Mouse (Mus musculus): ENCODE data around the gene Olfr523. TPM values are rescaled to one million over a fixed set of nuclear protein-coding genes. Genes with fewer than 3 reads are reported as not detected.

Gene Olfr523
- polyA plus RNA-seq, 1 experiment, result not detected

DNA sequence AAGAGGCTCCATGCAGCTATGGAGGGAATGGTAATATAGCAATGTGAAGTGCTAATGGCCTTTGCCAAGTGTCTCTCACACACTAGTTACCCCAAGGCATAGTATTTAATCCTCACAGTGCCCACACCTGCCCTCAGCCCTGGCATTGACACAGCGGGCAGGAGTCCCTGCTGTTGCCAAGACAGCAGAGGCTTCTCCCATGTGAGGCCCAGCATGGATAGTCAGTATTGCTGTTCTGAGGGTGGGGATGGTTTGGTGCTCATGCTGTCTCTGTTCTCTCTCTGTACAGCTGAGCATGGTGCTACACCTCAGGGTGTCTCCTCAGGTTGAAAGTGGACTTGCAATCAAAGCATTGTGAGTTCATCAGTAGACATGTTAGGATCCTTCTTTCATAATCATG is 17.4 kb downstream of the Olfr523 start:
- TF ChIP-seq POLR2A (IDR thresholded peaks at IDR 0.05; ENCODE audit: low read depth, low read length), result no peak
- TF ChIP-seq CTCF (IDR thresholded peaks at IDR 0.05; ENCODE audit: borderline replicate concordance, insufficient read depth, low read length), result no peak
- no peak overlapping the region for H3K4me3 ChIP-seq (ENCODE audit: insufficient read depth, low read length)

GRCm38 (mm10) chr7:140192445-140192844 is 19.4 kb downstream of the Olfr523 start:
- TF ChIP-seq CTCF (IDR thresholded peaks at IDR 0.05; ENCODE audit: borderline replicate concordance, insufficient read depth, low read length) (no peak), POLR2A (IDR thresholded peaks at IDR 0.05; ENCODE audit: low read depth, low read length) (no peak)
- no peak overlapping the region for H3K4me3 ChIP-seq (ENCODE audit: insufficient read depth, low read length)
- H3K4me1 ChIP-seq (ENCODE audit: control insufficient read depth, insufficient read depth, low read length), result no peaks in the 10 kb centered on the region
- no peak overlapping the region for H3K27ac ChIP-seq (ENCODE audit: insufficient read depth, low read length)

More for the DNA sequence above, 17.4 kb downstream of the Olfr523 start:
- Histone ChIP-seq H3K27ac (ENCODE audit: insufficient read depth, low read length) (no peak overlapping the region), H3K4me1 (ENCODE audit: control insufficient read depth, insufficient read depth, low read length) (no peaks in the 10 kb centered on the region)

- Histone ChIP-seq H3K4me3 (ENCODE audit: insufficient read depth, low read length) (no peak overlapping the region), H3K27ac (ENCODE audit: insufficient read depth, low read length) (no peak overlapping the region), H3K4me1 (ENCODE audit: control insufficient read depth, insufficient read depth, low read length) (no peaks in the 10 kb centered on the region)
- no peak for TF ChIP-seq CTCF (IDR thresholded peaks at IDR 0.05; ENCODE audit: borderline replicate concordance, insufficient read depth, low read length)
- TF ChIP-seq POLR2A (IDR thresholded peaks at IDR 0.05; ENCODE audit: low read depth, low read length), result no peak
These were observed 19.8 kb downstream of the Olfr523 start for GRCm38 (mm10) chr7:140192851-140193250.

DNA sequence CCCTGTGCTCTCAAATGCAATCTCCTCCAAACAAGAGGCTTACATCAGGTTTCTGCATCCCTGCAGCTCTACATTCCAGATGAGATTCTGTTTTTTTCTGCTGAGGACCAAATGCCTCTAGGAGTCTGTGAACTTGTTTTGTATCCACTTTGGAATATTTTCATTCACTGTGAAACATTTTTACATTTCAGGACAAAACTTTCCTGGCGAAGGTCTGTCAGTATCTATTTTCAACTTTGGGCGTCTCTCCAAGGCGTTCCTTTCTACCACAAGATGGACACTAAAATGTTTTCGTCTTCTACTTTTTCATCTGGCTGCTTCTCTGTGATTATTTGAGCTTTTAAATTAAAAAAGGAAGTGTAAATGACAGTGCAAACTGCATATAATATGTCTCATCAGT is 21.0 kb downstream of the Olfr523 start:
- Histone ChIP-seq H3K27ac (ENCODE audit: insufficient read depth, low read length) (no peak overlapping the region), H3K4me3 (ENCODE audit: insufficient read depth, low read length) (no peak overlapping the region), H3K4me1 (ENCODE audit: control insufficient read depth, insufficient read depth, low read length) (no peaks in the 10 kb centered on the region)
- TF ChIP-seq POLR2A (IDR thresholded peaks at IDR 0.05; ENCODE audit: low read depth, low read length) (no peak), CTCF (IDR thresholded peaks at IDR 0.05; ENCODE audit: borderline replicate concordance, insufficient read depth, low read length) (no peak)

GRCm38 (mm10) chr7:140196002-140196401 is 23.0 kb downstream of the Olfr523 start:
- TF ChIP-seq POLR2A (IDR thresholded peaks at IDR 0.05; ENCODE audit: low read depth, low read length) (no peak), CTCF (IDR thresholded peaks at IDR 0.05; ENCODE audit: borderline replicate concordance, insufficient read depth, low read length) (no peak)
- no peak overlapping the region for H3K4me3 ChIP-seq (ENCODE audit: insufficient read depth, low read length)
- no peak overlapping the region for H3K27ac ChIP-seq (ENCODE audit: insufficient read depth, low read length)
- no peaks in the 10 kb centered on the region for H3K4me1 ChIP-seq (ENCODE audit: control insufficient read depth, insufficient read depth, low read length)

DNA sequence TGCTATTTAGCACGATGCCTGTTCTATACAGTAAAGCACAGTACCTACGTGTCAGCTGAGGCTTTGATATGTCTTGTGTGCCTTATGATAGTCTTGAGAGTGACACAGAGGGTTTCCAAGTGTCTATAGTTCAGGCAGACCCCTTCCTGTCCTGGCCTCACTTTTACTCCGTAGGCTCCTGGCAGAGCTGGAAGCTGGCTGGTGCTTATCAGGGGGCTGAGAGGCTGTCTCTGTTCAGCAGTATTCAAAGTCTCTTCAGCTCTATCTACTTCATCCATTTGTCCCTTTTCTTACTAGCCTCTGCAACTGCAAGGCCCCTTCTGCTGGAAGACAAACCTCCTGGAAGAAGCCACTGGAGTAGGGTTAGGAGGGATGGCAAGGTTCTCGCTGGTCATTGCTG is 28.1 kb downstream of the Olfr523 start:
- no peak overlapping the region for H3K4me3 ChIP-seq (ENCODE audit: insufficient read depth, low read length)
- TF ChIP-seq CTCF (IDR thresholded peaks at IDR 0.05; ENCODE audit: borderline replicate concordance, insufficient read depth, low read length) (no peak), POLR2A (IDR thresholded peaks at IDR 0.05; ENCODE audit: low read depth, low read length) (no peak)
- H3K4me1 ChIP-seq (ENCODE audit: control insufficient read depth, insufficient read depth, low read length), result no peaks in the 10 kb centered on the region
- no peak overlapping the region for H3K27ac ChIP-seq (ENCODE audit: insufficient read depth, low read length)

DNA sequence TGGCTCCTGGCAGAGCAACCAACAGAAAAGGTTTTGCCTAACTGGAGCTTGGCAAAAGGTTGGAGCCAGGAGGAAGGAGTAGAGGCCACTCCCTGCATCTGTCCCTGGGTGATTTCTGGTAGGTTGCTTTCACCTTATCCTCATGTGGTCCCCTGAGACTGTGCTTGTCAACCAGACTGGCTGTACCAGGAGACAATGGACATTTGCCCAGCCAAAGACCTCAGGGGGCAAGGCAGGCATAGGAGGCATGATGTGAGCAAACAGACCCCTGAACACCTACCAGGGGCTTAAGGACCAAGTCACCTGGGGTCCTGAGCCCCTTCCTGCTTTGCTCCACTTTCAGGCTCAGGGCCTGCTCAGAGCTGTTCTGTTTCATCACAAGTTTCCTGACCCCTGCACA is 32.8 kb downstream of the Olfr523 start, which contains the start of gene Olfr524:
Olfr524 (minus strand) TSS at position 101 of the 400 bp plus-strand sequence.
- no peak within 1 kb of the TSS for H3K4me3 ChIP-seq (ENCODE audit: insufficient read depth, low read length)
- no peak for TF ChIP-seq CTCF (IDR thresholded peaks at IDR 0.05; ENCODE audit: borderline replicate concordance, insufficient read depth, low read length)
- TF ChIP-seq POLR2A (IDR thresholded peaks at IDR 0.05; ENCODE audit: low read depth, low read length), result no peak
- no peak within 1 kb of the TSS for H3K27ac ChIP-seq (ENCODE audit: insufficient read depth, low read length)
- H3K4me1 ChIP-seq (ENCODE audit: control insufficient read depth, insufficient read depth, low read length), result no peaks in the 10 kb centered on the region

DNA sequence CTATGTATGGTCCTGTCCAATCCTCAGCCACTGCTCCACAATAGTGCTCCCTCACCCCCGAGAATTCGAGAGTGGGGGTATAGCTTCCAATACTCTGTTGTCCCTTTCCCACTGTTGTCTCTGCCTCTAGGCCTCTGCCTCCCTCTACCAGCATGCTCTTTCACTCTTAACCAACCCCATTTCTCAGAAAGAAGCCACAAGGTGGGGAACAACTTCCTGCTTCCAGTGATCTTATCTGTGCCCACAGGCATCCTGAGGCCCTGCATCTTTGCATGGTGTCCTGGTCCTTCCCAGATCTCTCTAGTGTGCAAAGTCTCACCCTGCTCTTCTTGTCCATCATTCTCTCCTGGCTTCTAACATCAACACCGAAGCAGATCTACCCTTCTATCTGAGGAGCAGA is 33.9 kb downstream of the Olfr523 start:
- Histone ChIP-seq H3K4me3 (ENCODE audit: insufficient read depth, low read length) (no peak overlapping the region), H3K4me1 (ENCODE audit: control insufficient read depth, insufficient read depth, low read length) (no peaks in the 10 kb centered on the region), H3K27ac (ENCODE audit: insufficient read depth, low read length) (no peak overlapping the region)
- no peak for TF ChIP-seq CTCF (IDR thresholded peaks at IDR 0.05; ENCODE audit: borderline replicate concordance, insufficient read depth, low read length)
- TF ChIP-seq POLR2A (IDR thresholded peaks at IDR 0.05; ENCODE audit: low read depth, low read length), result no peak

- TF ChIP-seq CTCF (IDR thresholded peaks at IDR 0.05; ENCODE audit: borderline replicate concordance, insufficient read depth, low read length), result no peak
- TF ChIP-seq POLR2A (IDR thresholded peaks at IDR 0.05; ENCODE audit: low read depth, low read length), result no peak
- Histone ChIP-seq H3K4me3 (ENCODE audit: insufficient read depth, low read length) (no peak overlapping the region), H3K4me1 (ENCODE audit: control insufficient read depth, insufficient read depth, low read length) (no peaks in the 10 kb centered on the region), H3K27ac (ENCODE audit: insufficient read depth, low read length) (no peak overlapping the region)
These were observed 35.1 kb downstream of the Olfr523 start for GRCm38 (mm10) chr7:140208153-140208552.

DNA sequence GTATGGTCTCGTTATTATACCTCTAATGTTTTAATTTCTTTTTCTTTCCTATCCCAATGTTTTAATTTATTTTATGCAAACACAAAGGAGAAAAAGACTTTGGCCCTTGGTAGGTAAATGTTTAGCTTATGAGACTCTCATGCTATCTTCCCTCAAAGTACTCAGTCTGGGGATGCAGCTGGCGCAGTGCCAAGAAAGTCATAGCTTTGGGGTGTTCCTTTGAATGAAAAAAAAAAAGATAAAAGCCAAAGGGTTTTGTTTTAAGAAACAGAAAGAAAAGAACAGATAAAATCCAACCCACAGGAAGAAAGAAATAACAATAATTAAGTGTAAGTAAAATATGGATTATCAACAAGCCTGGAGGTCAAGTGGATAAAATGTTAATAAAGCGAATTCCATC is 35.7 kb downstream of the Olfr523 start:
- Histone ChIP-seq H3K27ac (ENCODE audit: insufficient read depth, low read length) (no peak overlapping the region), H3K4me3 (ENCODE audit: insufficient read depth, low read length) (no peak overlapping the region), H3K4me1 (ENCODE audit: control insufficient read depth, insufficient read depth, low read length) (no peaks in the 10 kb centered on the region)
- TF ChIP-seq POLR2A (IDR thresholded peaks at IDR 0.05; ENCODE audit: low read depth, low read length), result no peak
- TF ChIP-seq CTCF (IDR thresholded peaks at IDR 0.05; ENCODE audit: borderline replicate concordance, insufficient read depth, low read length), result no peak

DNA sequence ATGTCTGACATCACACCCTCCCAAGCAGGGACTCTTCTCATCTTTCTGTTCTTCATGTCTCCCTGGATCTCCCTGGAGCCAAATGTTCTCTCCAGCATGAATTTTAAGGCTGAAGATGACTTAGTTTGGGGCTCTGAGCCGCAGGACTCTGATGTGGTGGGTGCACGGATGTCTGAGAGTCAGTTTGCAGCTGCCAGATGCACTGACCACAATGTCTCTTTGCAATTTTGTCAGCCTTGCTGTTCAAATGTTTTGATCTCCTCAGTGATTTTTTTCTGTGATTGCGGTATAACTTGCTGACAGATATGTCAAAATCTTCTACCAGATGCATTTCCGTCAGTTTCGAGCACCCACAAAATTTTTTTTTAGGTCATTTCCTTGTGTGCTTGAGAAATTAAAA is 40.8 kb downstream of the Olfr523 start:
- TF ChIP-seq POLR2A (IDR thresholded peaks at IDR 0.05; ENCODE audit: low read depth, low read length), result no peak
- TF ChIP-seq CTCF (IDR thresholded peaks at IDR 0.05; ENCODE audit: borderline replicate concordance, insufficient read depth, low read length), result no peak
- no peak overlapping the region for H3K27ac ChIP-seq (ENCODE audit: insufficient read depth, low read length)
- no peak overlapping the region for H3K4me3 ChIP-seq (ENCODE audit: insufficient read depth, low read length)
- no peaks in the 10 kb centered on the region for H3K4me1 ChIP-seq (ENCODE audit: control insufficient read depth, insufficient read depth, low read length)
